25 mouse cellular contexts compared by ENCODE assay signal in the genomic region with DNA sequence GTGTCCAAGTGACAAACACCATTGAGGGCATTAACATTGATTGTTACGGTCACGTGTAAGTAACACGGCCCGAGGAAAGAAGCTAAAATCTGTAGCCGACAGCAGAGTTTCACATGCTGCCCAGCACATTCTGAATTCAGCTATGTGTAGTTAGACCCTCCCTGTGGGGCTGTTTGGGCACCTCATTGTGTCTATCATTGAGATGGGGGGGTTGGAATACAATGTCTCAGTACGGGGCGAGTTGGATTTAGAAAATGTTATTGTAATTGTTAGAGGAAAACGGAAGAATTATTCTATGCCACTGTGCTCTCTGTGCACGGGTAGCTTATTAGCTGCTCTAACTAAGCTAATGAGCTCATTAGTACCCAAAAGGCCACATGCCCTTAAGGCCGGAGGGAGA. TPM values are rescaled to one million over a fixed set of nuclear protein-coding genes. Genes with fewer than 3 reads are reported as not detected.
A peak's percentile ranks its signal among the peaks of the same experiment; 100 is the strongest.
DNase-seq lines count a peak whose midpoint lies in the region; ATAC-seq lines count a peak whose summit lies in the region.
"Had no signal": no experiment of that assay in that cellular context is flagged by ENCODE, and none has a peak within 500 bp of the region (broad histone marks: within the 10 kb centered on the region; RNA-seq: fewer than 3 reads in every experiment).

No protein-coding gene starts in this region.

- no peaks in the 10 kb centered on the region for H3K36me3 ChIP-seq in hindbrain, embryonic 14.5 days (replicated peaks; ENCODE audit: control insufficient read depth, insufficient read depth)
- no peaks in the 10 kb centered on the region for H3K36me3 ChIP-seq in hindbrain, embryonic 11.5 days (ENCODE audit: control insufficient read depth, insufficient read depth, low read length)
- H3K36me3 ChIP-seq in midbrain, embryonic 15.5 days (replicated peaks) = no peaks in the 10 kb centered on the region
- H3K36me3 ChIP-seq in midbrain, embryonic 10.5 days = no peaks in the 10 kb centered on the region
- H3K36me3 ChIP-seq: embryonic facial prominence, embryonic 12.5 days; embryonic facial prominence, embryonic 15.5 days; hindbrain, embryonic 12.5 days had no signal

- peak; percentile 37; the same call in 1 of the 2 replicates for ATAC-seq in hindbrain, embryonic 14.5 days (ENCODE audit: low FRiP score)
- ATAC-seq in hindbrain, embryonic 11.5 days (ENCODE audit: low FRiP score) = no peak
- ATAC-seq in midbrain, embryonic 15.5 days (replicated peaks) = peak; percentile 27; the same call in 1 of the 2 replicates
- ATAC-seq: activated CD4-positive, CD25-positive, alpha-beta regulatory T cell, adult 4 months; CD4-positive, CD25-positive, alpha-beta regulatory T cell, adult 4 months; forebrain, embryonic 13.5 days; intestine, postnatal 0 days had no signal

- no peaks in the 10 kb centered on the region for H3K27me3 ChIP-seq in hindbrain, embryonic 14.5 days (ENCODE audit: control insufficient read depth, insufficient read depth, low read length)
- H3K27me3 ChIP-seq in hindbrain, embryonic 11.5 days (ENCODE audit: control insufficient read depth, insufficient read depth, low read length) = no peaks in the 10 kb centered on the region
- H3K27me3 ChIP-seq in midbrain, embryonic 15.5 days (replicated peaks) = no peaks in the 10 kb centered on the region
- H3K27me3 ChIP-seq in midbrain, embryonic 10.5 days (ENCODE audit: low read depth, poor library complexity, severe bottlenecking) = no peaks in the 10 kb centered on the region
- H3K27me3 ChIP-seq: embryonic facial prominence, embryonic 12.5 days; embryonic facial prominence, embryonic 15.5 days; heart, embryonic 13.5 days; hindbrain, embryonic 12.5 days had no signal

- H3K4me2 ChIP-seq in hindbrain, embryonic 14.5 days (replicated peaks) = no peak overlapping the region
- H3K4me2 ChIP-seq in hindbrain, embryonic 11.5 days (replicated peaks; ENCODE audit: low read depth, low read length) = no peak overlapping the region
- no peak overlapping the region for H3K4me2 ChIP-seq in midbrain, embryonic 15.5 days
- H3K4me2 ChIP-seq: embryonic facial prominence, embryonic 12.5 days; embryonic facial prominence, embryonic 15.5 days; forebrain, embryonic 13.5 days; heart, embryonic 13.5 days; hindbrain, embryonic 12.5 days had no signal

- no peak overlapping the region for H3K4me3 ChIP-seq in hindbrain, embryonic 14.5 days (replicated peaks; ENCODE audit: low read length)
- H3K4me3 ChIP-seq in hindbrain, embryonic 11.5 days (ENCODE audit: low read depth, low read length) = no peak overlapping the region
- no peak overlapping the region for H3K4me3 ChIP-seq in midbrain, embryonic 15.5 days
- H3K4me3 ChIP-seq in midbrain, embryonic 10.5 days = no peak overlapping the region
- H3K4me3 ChIP-seq: embryonic facial prominence, embryonic 12.5 days; embryonic facial prominence, embryonic 15.5 days; forebrain, embryonic 13.5 days; heart, adult 2 months; heart, embryonic 10.5 days; heart, embryonic 13.5 days; hindbrain, embryonic 12.5 days had no signal

- H3K4me1 ChIP-seq in hindbrain, embryonic 14.5 days (replicated peaks; ENCODE audit: control insufficient read depth, insufficient read depth, low read length) = no peaks in the 10 kb centered on the region
- no peaks in the 10 kb centered on the region for H3K4me1 ChIP-seq in hindbrain, embryonic 11.5 days (replicated peaks; ENCODE audit: control insufficient read depth, insufficient read depth, low read length)
- no peaks in the 10 kb centered on the region for H3K4me1 ChIP-seq in midbrain, embryonic 15.5 days
- no peaks in the 10 kb centered on the region for H3K4me1 ChIP-seq in midbrain, embryonic 10.5 days
- H3K4me1 ChIP-seq: embryonic facial prominence, embryonic 12.5 days; hindbrain, embryonic 12.5 days had no signal

- no peak overlapping the region for H3K9ac ChIP-seq in hindbrain, embryonic 14.5 days
- no peak overlapping the region for H3K9ac ChIP-seq in hindbrain, embryonic 11.5 days (ENCODE audit: low read depth, low read length)
- H3K9ac ChIP-seq in midbrain, embryonic 15.5 days = no peak overlapping the region
- H3K9ac ChIP-seq: embryonic facial prominence, embryonic 12.5 days; embryonic facial prominence, embryonic 15.5 days; forebrain, embryonic 13.5 days; heart, embryonic 13.5 days; hindbrain, embryonic 12.5 days had no signal

- H3K9me3 ChIP-seq in hindbrain, embryonic 14.5 days (ENCODE audit: control insufficient read depth, low read length) = peaks cover 4% of the 10 kb centered on the region; the same call in 1 of the 2 replicates
- no peaks in the 10 kb centered on the region for H3K9me3 ChIP-seq in hindbrain, embryonic 11.5 days (ENCODE audit: control insufficient read depth, low read length)
- no peaks in the 10 kb centered on the region for H3K9me3 ChIP-seq in midbrain, embryonic 15.5 days
- H3K9me3 ChIP-seq in midbrain, embryonic 10.5 days (replicated peaks) = no peaks in the 10 kb centered on the region; the same call in 1 of the 2 replicates
- H3K9me3 ChIP-seq: embryonic facial prominence, embryonic 12.5 days; embryonic facial prominence, embryonic 15.5 days; heart, embryonic 10.5 days; heart, embryonic 13.5 days had no signal

- H3K27ac ChIP-seq in hindbrain, embryonic 14.5 days = no peak overlapping the region
- H3K27ac ChIP-seq in hindbrain, embryonic 11.5 days (ENCODE audit: low read depth, low read length) = no peak overlapping the region
- H3K27ac ChIP-seq in midbrain, embryonic 15.5 days = no peak overlapping the region
- no peak overlapping the region for H3K27ac ChIP-seq in midbrain, embryonic 10.5 days (replicated peaks)
- H3K27ac ChIP-seq: embryonic facial prominence, embryonic 12.5 days; embryonic facial prominence, embryonic 15.5 days; forebrain, embryonic 13.5 days; heart, adult 2 months; heart, embryonic 10.5 days; heart, embryonic 13.5 days; hindbrain, embryonic 12.5 days had no signal

- WGBS in hindbrain, embryonic 14.5 days = 69% methylated on average over 10 of the region's 10 CpGs
- WGBS in hindbrain, embryonic 11.5 days = 85% methylated on average over 10 of the region's 10 CpGs
- WGBS in midbrain, embryonic 15.5 days = 59% methylated on average over 10 of the region's 10 CpGs
- WGBS in midbrain, embryonic 10.5 days = 91% methylated on average over 10 of the region's 10 CpGs

- no peak for DNase-seq in hindbrain, embryonic 14.5 days (ENCODE audit: low spot score)
- no peak for DNase-seq in hindbrain, embryonic 11.5 days (ENCODE audit: low spot score)
- DNase-seq in midbrain, embryonic 10.5 days (ENCODE audit: low spot score) = no peak
- peak; percentile 52 for DNase-seq in retina, embryonic 14.5 days (ENCODE audit: low spot score)
- no peak for DNase-seq in frontal cortex, postnatal 10 days (ENCODE audit: low spot score in 2 of 2)
- DNase-seq: adrenal gland, adult 8-10 months; adrenal gland, postnatal 25 days; cerebellum, adult 18-20 months; cerebellum, adult 9-11 months; cerebellum, postnatal 25 days; gastrocnemius, postnatal 10 days; gastrocnemius, postnatal 36 days; heart, adult 2 months; heart, postnatal 14 days; heart, postnatal 4 days had no signal

RNA-seq across cellular contexts. Expression of a gene that starts 37.5 kb away (rescaled TPM):
- 1.2 and 1.4 TPM in 2 replicates for polyA plus RNA-seq in hindbrain, embryonic 14.5 days (2014; fragmentation: Nextera tagmentation; extraction: Ambion mirVana)
- 0.94 and 1.5 TPM in 2 replicates for polyA plus RNA-seq in hindbrain, embryonic 11.5 days (2014; fragmentation: Nextera tagmentation; extraction: Ambion mirVana)
- 0.96 and 1.1 TPM in 2 replicates for polyA plus RNA-seq in midbrain, embryonic 15.5 days (2015; fragmentation: Nextera tagmentation; extraction: Ambion mirVana)
- 1.5 and 1.8 TPM in 2 replicates for polyA plus RNA-seq in midbrain, embryonic 10.5 days (2016; fragmentation: Nextera tagmentation; extraction: Ambion mirVana)
